Mouse (Mus musculus) megakaryocyte, embryonic 14.5 days (primary cell): ENCODE results near the gene Gm11361.

ENCODE experiments used
- FLI1 ChIP-seq: IDR thresholded peaks from 2 replicates; pipeline ENCODE4 v1.6.1; 2012; ENCODE audit warnings: low read length, inconsistent platforms, mixed read lengths
- GATA1 ChIP-seq: IDR thresholded peaks from 3 replicates; pipeline ENCODE4 v1.6.1; 2012; ENCODE audit warnings: mixed read lengths, low read length, inconsistent platforms, borderline replicate concordance

DNA sequence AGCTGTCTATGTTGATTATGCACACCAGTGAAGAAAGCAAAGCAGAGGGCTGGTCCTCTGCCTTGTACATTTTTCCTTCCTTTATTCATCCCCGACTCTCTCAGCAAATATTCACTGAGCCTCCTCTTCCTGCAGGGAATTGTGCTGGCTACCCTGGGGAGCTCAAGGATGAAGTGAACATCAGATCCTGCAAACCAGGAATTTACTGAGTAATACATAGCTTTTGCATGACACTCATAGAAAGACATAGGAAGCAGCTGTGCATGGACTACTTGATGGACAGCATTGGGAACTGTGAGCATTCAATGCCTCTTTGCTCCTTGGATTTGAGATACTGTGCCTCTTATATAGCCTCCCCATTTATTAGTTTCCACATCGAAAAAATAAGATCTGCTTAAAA, 40.2 kb downstream of the Gm11361 start:
- TF ChIP-seq GATA1 (no peak), FLI1 (no peak)
